Mouse (Mus musculus): ENCODE data around the gene 4930558K02Rik.

DNA sequence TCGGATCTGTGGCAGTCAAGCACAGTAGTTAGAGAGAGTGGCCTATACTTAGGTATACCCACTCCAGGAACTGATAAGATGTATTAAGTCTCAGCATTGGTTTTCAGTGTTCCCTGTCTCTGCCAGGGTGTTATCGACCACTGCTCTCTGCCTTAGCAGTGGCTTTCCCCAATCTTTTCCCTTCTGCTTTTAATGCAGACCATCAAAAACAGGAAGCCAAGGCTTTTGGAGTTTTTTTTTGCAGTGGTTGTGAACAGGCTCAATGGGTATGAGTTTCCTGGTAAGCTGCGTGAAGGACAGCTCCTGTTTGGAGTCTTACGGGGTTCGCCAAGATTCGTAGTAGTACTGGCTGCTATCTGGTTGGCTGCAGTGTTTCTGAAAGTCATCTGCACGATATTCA lies 13.0 kb upstream of the 4930558K02Rik start:
- TF ChIP-seq REST (IDR thresholded peaks at IDR 0.05; ENCODE audit: insufficient read depth, insufficient read length), result no peak
- no peak for TF ChIP-seq POLR2AphosphoS2 (IDR thresholded peaks at IDR 0.05; ENCODE audit: insufficient read length, low read depth)
- no peak for TF ChIP-seq TCF3 (IDR thresholded peaks at IDR 0.05; ENCODE audit: insufficient read length, low read depth)
